Mouse (Mus musculus): ENCODE measurements around the gene Ptp4a2.
"Not testable (repeated sequence)": the region's sequence is repeated elsewhere in the genome, so short reads cannot be mapped to it uniquely, and the experiment has no call there.

Ptp4a2 gene

DNA sequence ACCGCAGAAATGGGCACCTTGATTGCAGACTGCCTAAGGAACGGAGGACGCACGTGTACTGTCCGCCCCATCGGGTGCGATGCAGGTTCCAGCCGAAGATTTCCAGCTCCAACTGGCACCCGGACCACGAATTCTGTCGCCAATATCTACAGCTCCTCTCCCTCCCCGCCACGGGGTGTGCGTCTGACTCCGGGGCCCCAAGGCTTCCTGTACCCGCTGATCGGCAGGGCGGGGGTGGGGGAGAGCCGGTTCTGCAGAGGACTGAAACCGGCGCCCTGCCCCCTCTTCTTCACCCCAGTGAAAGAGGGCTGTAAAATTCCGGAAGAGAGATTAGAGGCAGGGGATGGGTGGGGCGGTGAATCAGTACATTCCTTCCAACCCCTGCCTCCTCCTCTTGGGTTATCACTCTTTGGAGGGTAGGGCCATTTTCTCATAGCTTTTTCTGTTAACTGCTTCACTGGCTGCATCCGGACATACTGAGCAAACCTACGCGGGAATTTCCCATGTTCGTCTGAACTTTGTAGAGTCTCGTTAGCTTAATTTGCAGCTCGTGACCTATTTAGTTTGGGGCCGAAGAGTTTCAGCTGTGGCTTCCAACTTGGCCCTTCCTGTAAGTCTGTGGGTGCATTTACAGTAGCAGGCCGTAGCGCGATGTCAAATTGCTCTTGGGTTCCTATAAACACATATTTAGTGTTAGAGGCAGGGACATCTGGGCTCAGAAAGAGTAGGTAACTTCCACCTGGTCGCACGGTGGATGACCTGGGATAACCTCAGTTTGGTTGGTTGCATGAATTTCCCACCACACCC is at the start of gene Ptp4a2:
Gene Ptp4a2, plus strand, starts transcription at position 422 of the 807 bp plus-strand sequence.
- peak; percentile 71 to 84 for DNase-seq

- DNase-seq, result no peak
These were observed 49.4 kb upstream of the Ptp4a2 start for GRCm38 (mm10) chr4:129761606-129762005.

DNA sequence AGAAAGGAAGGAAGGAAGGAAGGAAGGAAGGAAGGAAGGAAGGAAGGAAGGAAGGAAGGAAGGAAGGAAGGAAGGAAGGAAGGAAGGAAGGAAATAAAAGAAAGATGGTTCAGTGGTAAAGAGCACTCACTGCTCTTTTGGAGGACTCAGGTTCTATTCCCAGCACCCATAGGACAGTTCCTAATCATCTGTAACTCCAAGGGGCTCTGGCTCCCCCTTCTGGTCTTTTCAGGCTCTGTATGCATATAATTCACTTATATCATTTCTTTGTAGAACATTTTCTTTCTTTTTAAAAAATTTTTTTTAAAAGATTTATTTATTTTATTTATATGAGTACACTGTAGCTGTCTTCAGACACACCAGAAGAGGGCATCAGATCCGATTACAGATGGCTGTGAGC is 48.5 kb upstream of the Ptp4a2 start:
- not testable (repeated sequence) for DNase-seq

- no peak for DNase-seq
These were observed 45.7 kb upstream of the Ptp4a2 start for GRCm38 (mm10) chr4:129765351-129765750.

DNA sequence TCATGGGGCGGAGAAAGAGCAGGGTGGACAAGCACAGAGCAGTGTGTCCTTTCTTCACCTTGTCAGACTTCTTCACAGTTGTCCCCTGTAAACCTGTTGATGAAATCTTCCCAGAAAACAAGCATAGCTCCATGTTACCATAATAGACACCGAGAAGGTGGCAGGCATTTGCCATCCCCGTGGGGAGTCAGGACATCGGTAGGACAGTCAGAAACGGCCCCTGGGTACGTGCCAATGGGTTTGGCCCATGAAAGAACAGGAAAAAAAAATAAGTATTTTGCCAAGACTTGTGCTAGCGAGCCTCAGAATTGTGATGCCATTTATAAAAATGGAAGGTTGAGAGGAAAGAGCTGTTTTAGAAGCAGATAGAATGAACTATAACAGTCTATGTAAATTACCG is 43.2 kb upstream of the Ptp4a2 start:
- no peak for DNase-seq

DNA sequence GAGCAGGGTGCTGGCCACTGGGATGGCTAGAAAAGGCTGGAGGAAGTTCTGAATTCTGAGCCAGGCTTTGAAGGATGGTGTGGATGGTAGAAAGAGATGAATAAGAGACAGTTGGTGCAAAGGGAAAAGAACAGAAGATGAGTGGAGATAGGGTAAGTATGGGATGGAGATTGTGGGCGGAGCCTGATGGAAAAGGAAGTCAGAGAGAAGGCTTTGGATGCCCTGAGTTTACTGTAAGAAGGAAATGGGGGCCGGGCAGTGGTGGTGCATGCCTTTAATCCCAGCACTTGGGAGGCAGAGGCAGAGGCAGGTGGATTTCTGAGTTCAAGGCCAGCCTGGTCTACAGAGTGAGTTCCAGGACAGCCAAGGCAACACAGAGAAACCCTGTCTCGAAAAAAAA is 42.3 kb upstream of the Ptp4a2 start:
- DNase-seq, result not testable (repeated sequence)

GRCm38 (mm10) chr4:129770600-129770999 is 40.4 kb upstream of the Ptp4a2 start:
- DNase-seq, result no peak

GRCm38 (mm10) chr4:129771314-129771671 is 39.7 kb upstream of the Ptp4a2 start:
- no peak for DNase-seq

- peak; percentile 36 to 79 for DNase-seq
These were observed 39.1 kb upstream of the Ptp4a2 start for GRCm38 (mm10) chr4:129771672-129772521.

- peak; percentile 68 to 73 for DNase-seq
These were observed 28.9 kb upstream of the Ptp4a2 start for GRCm38 (mm10) chr4:129781881-129782675.

DNA sequence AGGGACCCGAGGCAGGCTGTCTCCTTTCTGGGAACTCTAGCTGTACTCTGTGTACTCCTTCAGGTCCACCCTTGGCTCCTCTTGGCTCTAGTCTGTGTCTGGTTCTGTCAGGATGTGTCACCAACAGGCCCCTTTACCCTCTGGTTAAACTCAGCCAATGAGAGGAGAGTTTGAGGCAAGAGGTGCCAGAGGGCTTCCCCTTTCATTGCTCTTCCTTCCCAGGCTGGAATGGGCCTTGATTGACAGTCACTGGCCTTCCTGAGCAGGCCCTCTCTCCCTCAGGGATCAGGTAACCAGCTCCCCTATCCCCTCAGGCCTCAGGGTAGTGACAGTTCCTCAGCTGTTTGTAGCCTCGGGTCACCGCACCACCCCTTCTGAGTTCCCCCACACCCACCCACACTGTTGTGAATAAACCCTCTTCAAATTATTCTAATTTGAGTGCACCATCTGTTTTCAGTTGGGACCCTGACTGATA is 28.1 kb upstream of the Ptp4a2 start:
- no peak for DNase-seq

GRCm38 (mm10) chr4:129783506-129783905 is 27.5 kb upstream of the Ptp4a2 start:
- no peak for DNase-seq

GRCm38 (mm10) chr4:129785178-129785577 is 25.8 kb upstream of the Ptp4a2 start:
- peak; percentile 56 to 81 for DNase-seq

- no peak for DNase-seq
These were observed 22.3 kb upstream of the Ptp4a2 start for GRCm38 (mm10) chr4:129788693-129789092.

DNA sequence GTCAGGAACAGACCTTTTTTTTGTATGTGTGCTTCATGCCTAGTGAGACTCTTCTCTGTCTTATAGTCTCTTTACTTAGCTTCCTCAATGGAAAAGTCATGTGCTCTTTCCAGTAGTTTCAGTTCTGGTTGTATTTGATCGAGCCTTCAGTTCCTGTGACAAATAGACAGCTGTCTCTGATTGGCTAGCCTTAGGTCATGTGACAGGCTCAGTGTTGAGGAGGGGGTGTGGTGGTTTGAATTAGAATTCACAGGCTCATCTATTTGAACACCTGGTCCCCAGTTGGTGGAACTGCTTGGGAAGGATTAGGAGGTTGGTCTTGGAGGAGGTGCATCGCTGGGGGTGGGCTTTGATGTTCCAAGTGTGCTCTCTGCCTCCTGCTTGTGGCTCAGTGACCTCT is 21.4 kb upstream of the Ptp4a2 start:
- DNase-seq, result no peak

GRCm38 (mm10) chr4:129790475-129790874 is 20.5 kb upstream of the Ptp4a2 start:
- DNase-seq, result no peak

GRCm38 (mm10) chr4:129791399-129791798 is 19.6 kb upstream of the Ptp4a2 start:
- DNase-seq, result no peak

GRCm38 (mm10) chr4:129792666-129793202 is 18.3 kb upstream of the Ptp4a2 start:
- no peak for DNase-seq

- peak in 1 of 2 experiments; percentile 43 for DNase-seq
These were observed 17.2 kb upstream of the Ptp4a2 start for GRCm38 (mm10) chr4:129793713-129794329.

DNA sequence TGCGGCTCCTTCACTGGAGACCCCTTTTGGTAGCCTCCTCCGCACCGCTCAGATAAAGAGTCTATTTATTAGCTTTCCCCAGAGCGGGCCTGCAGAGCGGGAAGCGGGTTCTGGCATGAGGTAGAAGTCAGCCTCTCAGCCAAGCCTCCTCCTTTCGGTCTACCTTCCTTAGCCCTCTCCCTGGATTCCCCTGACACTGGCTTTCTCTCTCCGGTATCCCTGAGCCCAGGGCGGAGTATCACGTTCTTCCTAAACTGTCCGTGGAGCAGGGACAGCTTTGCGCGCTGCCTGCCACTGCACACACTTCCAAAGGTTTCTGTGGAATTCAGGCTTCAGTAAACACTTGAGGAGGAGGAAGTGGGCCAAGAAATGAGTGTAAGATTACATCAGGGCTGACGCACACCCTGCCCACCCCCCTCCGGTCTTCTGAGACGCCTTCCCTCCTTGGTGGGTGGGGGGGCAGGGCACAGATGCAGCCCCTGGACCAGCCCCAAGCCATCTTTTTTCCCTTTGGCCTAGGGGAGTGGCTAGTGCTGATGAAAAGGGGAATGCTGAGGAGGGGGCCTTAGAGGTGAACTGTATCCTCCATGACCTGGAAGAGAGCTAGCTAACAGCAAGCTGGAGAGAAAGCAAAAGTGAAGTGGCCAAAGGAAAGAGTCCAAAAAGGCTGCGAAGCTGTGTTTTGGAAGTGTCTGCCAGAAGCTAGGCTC is 15.7 kb upstream of the Ptp4a2 start:
- peak; percentile 34 to 50 for DNase-seq

GRCm38 (mm10) chr4:129795861-129796260 is 15.2 kb upstream of the Ptp4a2 start:
- no peak for DNase-seq

Measured in kidney, postnatal 25 days (tissue).